Mouse (Mus musculus) gastrocnemius, postnatal 10 days (tissue): ENCODE measurements around the gene Casp14. TPM values are rescaled to one million over a fixed set of nuclear protein-coding genes. Genes with fewer than 3 reads are reported as not detected.
A peak's percentile ranks its signal among the peaks of the same experiment; 100 is the strongest.
"Not testable (repeated sequence)": the region's sequence is repeated elsewhere in the genome, so short reads cannot be mapped to it uniquely, and the experiment has no call there.

ENCODE experiments used
- DNase-seq: peaks from one replicate; pipeline ENCODE4 v3.0.0; 2021; ENCODE audit warnings: mixed read lengths
- long read RNA-seq, 2 experiments: library from polyadenylated mRNA; stranded (forward); transcript quantifications; one replicate each; pipeline ENCODE4 v2.0.0; 2021
- total RNA-seq, 2 experiments: library from RNA; stranded (reverse); gene quantifications; 2 replicates each; pipeline ENCODE4 v1.2.3; 2021

The Casp14 gene
- not detected for total RNA-seq
- long read RNA-seq, experiment 1 = 0 reads
- long read RNA-seq, experiment 2 = 0 reads

DNA sequence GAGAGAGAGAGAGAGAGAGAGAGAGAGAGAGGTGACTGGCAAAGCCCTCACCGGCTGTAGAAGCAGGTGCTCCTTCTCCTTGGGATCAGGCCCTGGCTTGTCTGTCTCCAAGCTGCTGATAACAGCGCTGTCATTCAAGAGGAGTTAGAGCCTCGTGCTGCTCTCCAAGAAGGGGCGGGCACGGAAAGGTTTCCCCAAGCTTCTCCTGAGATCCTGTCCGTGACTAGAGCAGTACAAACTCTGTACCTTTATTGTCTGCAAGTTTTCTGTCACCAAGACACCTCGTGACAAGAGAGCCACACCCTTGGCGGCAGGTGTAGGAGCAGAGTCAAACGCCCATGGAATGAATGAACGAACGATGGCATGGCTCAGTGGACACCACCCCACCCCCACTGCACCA, at the start of gene Casp14:
Gene Casp14, minus strand, starts transcription at position 239 of the 400 bp plus-strand sequence.
- DNase-seq = no peak

DNA sequence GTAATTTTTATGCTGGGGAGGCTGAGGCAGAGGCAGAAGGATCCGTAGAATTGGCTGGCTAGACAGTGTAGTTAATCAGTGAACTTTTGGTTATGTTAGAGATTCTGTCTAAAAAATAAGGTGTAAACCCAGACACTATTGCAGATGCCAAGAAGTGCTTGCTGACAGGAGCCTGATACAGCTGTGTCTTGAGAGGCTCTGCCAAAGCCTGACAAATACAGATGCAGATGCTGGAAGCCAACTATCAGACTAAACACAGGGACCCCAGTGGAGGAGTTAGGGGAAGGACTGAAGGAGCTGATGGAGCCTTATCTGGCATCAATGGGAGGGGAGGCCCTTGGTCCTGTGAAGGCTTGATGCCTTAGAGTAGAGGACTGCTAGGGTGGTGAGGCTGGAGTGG, 47.5 kb upstream of the Casp14 start:
- DNase-seq = no peak

DNA sequence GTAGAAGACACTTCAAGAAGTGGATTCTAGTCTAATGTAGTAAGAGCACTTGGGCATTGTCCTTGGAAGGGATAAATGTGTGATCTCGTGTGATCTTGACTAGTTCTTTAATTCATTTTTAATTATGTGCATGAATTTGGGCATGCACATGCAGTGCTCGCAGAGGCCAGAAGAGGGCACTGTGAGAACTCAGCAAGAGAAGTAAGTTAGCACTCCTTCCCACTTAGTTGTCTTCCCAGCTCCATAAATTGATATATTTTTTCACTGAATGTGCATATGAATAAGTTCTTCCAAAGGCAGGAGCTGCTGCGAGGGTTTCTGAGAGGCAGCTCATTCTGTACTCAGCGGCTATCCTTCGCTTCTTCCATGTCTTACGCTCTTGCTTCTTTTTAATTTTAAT, 37.9 kb upstream of the Casp14 start:
- DNase-seq = peak; percentile 67

DNA sequence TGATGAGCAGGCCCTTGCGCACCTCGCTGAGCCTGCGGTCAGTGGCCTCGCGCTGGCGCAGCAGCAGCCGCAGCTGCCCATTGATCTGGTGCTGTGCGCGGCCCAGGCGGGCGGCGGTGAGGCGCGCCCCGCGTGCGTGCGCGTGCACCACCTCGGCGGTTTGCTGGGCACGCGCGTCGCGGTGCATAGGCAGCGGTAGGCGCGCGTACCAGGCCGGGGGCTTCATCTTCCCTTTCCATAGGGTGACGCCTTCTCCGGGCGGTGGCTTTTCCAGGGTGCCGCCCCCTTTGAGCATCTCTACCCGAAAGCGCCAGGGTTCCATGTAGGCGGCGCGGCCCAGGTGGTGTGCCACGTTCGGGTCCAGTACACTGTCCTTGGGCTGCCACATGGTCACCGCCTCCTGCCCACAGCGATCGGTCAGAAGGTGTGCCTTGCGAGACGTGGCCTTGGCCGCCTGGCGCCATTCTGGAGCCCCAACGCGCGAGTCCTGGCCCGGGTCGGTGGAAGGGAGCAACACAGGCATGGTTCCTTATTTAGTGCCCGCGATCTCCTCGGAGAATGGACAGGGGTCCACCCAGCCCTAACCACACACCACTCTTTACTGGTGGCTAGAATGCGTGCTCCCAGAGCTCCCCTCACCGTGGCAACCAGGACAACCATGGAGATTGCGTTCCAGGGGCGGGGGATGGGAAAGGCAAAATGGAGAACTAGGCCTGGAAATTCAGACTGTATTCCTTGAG, 34.5 kb upstream of the Casp14 start, which contains the start of gene Ccdc105:
Gene Ccdc105, minus strand, starts transcription at position 614 of the 740 bp plus-strand sequence.
- peak; percentile 49 for DNase-seq

DNA sequence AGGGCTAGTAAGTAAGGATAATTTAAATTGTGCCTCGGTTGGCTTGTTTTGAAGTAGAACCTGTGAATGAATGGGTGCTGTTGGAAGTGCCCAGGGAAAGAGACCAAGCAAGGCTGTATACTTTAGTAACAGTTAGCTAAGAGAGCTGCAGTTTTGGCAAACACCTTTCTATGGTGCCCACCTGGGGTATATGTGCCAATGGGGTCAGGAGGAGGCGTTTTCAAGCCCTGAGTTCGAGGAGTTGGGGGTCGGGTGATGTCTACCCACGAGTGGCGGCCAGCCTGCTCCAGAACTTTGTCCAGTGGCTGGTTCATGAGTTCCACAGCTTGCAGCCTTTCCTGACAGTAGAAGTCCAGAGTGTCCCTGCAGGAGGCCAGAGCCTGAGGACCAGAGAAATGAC, 30.9 kb upstream of the Casp14 start:
- no peak for DNase-seq

DNA sequence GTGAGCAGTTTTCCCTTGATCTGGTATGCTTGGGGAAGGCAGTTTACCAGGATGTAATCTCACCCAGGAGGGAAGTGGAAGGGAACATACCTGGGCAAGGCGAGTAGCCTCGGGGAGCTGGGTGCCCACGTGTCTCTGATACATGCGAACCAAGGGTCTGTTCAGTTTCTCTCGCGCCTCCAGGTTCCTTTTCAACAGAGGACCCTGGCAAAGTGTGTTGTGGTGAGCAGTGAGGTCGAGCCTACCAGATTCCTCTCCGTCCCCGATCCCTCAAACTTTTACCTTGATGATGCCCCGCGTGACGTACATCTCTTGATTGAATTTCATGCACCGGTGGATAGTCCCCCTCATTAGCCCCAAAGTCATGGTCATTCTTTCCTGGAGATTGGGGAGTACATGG, 30.1 kb upstream of the Casp14 start:
- no peak for DNase-seq

DNA sequence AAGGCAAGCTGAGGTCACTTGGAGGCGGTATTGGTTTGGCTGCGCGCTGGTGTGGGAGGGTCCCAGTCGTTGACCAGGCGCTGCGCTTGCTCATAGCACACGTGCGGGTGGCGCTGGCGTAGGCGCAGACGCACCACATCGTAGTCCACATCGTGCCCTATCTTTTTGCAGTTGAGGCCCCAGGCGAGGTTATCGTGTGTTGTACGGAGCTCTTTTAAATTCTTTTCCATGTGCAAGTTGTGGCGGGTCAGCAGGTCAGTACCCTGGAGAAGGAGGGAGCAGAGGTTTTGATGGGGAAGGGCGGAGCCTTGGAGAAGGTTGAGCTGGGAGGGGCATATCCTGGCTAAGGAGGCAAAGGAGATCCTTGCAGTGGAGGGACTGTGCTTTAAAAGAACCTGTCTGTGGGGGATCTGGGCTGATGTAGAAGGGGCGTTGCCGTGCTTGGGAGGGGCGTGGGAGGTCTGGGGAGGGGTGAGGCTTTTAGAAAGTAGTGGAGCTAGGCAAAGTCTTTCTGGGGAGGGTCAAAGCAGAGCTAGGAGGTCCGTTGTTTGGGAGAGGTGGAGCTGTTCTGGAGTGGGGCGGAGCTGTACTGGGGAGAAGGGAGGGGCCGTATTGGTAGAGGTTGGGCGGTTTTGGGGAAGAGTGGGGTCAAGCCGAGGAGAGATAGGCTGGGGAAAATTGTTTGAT, 29.1 kb upstream of the Casp14 start:
- peak; percentile 15 for DNase-seq

DNA sequence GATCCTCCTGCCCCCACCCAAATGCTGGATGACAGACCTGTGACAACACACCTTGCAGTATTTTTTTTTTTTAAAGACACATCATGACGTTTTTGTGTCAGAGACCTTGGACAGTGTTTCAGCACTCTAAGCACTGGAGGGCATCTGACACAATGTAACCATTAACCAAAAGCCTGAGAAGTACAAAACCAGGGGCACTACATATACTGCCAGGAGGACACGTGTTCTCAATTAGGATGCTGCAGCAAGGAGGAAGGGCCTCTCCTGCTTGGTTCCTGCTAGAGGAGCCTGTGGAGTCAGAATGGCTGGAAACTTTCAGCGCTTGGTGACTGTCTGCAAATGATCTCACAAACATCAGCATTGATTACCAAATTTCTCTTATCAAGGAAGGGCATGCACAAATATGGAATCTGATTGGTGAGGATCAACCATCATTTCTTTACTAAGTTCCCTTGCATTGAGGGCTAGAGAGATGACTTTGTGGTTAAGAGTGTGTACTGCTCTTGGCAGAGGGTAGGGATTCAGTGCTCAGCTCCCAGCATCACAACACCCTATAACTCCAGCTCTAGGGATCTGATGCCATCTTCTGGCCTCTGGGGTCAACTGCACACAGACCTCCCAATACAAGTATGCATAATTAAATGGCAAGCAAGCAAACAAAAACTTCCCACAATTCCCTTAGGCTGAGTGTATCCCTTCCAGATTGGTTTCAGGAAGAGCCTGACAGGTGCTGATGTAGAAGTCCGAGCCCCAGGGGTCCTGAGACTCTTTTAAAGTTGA, 27.5 kb upstream of the Casp14 start:
- no peak for DNase-seq

DNA sequence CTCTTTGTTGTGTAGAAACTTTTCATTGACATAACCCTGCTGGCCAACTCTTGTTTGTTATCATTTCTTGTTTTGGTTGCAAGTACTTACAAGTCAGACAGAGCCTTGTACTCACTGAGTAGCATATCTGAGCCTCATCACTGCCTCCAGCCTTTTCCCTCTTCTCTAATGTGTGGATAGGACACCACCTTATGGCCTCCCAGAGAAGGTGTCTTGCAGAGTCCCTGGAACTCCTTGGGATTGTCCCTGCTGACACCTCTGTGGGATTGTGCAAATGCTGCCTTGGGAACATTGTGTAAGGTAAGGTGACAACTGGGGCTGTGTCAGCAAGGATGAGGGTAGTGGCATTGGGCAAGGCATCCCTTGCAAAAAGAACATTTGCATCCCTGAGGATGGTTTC, 25.6 kb upstream of the Casp14 start:
- no peak for DNase-seq

DNA sequence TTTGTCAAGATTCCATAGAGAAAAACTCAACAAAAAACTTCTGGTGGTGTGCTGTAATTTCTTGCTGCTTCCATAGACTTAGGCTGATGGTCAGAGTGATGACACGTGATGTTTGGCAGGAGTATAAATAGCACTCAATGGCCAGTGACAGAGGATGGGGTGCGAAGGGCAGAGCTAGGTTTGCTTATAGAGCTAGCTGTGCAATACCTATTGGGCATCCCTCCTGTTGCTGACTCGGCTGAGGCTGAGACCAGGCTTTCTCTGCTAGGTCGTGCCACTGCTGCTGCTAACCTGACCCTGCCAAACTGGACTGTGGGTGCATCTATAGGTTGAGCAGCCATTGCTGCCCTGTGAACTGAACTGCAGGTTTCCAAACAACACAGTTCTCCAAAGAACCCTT, 21.7 kb upstream of the Casp14 start:
- no peak for DNase-seq

DNA sequence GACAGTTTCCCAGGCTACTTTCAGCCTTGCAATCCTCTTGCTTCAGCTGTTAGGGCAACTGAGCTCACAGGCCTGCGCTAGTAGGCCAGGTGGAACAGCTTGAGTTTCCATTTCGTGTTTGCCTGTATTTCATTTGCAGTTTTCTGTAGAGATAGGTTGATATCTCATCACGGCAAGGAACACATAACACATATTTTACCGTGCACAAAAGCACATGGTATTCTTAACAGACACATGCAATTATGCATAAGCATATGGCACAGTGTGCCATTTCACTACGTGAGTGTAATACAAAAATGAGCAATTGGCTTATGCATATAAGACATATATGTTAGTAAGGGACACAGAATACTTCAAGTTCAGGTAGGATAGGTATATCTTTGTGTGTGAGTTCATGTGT, 9.8 kb upstream of the Casp14 start:
- no peak for DNase-seq

DNA sequence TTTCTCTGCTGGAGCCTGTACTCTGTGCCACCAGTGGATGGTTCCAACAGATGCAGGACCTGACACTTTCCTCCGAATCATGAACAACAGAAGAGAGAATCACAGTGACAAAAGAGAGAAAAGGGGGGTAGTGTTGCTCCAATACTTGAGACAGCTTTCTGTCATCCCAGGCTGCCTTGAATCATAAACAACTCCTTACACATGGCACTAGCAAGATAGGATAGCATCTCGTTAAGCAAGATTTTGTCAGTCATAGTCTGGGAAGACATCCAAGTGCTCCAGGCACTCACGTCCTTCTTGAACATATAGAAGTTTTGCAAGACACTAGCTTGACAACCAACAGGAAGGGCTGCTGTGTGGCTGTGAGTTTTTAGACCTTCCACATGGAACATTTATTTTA, 8.9 kb upstream of the Casp14 start:
- no peak for DNase-seq

DNA sequence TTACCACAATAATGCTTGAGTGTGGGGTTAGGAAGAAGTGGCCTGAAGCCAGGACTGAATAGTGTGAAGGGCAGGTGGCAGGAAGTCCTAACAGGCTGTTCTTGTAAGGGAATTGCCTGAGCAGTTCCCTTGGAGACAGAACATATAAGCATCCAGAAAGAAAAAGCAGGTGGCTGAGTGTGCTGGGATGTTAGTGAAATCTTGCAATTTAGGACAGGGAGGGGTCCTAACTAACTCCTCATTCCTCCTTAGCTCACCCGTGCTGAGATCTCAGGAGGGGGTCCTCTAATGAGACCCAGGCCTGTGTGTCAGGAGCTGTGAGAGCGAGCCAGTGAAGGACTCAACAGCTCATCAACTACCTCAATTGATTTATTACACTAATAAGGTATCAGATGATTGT, 5.3 kb upstream of the Casp14 start:
- no peak for DNase-seq

DNA sequence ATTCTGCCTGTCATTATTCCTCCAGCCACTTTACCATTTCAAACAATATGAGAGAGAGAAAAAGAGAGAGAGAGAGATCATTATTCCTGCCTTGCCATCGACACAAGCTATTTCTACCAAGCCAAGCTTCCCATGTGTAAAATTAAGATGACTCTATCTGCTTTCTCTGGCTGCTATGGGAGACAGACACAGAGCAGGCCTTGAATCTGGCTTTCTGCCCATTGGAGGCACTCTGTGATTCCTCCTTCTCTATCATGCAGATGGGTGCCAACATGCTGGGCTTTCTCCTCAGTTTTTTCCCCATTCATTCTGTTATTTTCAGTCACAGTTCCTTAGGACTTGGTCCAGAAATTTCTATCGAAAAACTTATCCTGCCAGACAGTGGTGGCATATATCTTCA, 4.6 kb upstream of the Casp14 start:
- no peak for DNase-seq

DNA sequence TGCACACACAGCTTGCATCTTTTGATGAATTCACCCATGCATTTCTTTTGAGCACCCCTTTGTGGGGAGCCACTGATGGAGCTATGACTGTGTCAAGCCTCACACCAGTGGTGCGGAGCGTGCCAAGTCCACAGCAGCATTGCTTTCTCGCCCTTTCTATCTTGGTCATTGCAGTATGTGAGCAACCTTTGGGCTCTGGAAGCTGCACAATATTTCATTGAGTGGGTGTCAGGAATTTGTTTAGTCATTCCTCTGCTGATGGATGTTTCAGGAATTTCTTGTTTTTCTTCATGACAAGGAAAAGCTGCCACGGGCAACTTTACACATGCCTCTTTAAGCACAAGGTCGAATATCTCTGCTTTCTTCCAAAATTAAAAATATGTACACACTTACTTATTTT, 3.9 kb upstream of the Casp14 start:
- no peak for DNase-seq

DNA sequence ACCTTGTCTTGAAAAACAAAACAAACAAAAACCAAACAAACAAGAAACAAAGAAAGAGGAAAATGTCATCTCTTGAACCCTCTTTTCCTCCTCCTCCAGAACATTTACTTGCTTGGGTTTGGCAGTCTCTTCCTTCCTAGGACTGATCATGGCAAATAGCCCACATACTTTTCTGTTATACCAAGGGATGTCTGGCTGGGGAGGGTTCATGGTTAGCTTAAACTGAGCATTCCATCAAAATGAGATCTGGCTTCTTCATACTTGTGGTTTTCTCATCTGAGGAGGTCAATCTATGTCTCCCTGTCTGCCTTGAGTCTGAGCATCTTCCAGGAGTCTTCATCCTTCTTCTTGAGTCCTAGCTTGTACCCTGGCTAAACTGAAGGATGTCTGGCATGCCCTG, 1.9 kb downstream of the Casp14 start:
- no peak for DNase-seq

DNA sequence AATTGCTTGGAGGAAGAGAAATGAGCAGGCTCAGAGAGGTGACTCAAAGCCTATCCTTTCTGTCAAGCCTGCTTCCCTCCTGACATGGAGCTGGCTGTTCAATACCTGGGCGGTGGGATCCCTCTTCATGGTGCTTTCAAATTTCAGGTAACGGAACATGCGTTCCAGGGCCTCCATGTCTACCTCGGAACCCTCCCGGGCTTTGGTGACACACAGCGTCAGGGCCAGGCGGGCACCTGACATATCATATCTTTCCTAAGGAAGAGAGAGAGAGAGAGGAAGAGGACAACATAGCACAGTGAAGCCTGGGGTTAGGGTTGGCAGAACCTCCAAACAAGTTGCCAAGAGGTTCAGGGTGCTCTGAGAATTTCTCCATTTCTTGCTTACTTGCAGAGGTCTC, 2.9 kb downstream of the Casp14 start:
- DNase-seq = no peak

DNA sequence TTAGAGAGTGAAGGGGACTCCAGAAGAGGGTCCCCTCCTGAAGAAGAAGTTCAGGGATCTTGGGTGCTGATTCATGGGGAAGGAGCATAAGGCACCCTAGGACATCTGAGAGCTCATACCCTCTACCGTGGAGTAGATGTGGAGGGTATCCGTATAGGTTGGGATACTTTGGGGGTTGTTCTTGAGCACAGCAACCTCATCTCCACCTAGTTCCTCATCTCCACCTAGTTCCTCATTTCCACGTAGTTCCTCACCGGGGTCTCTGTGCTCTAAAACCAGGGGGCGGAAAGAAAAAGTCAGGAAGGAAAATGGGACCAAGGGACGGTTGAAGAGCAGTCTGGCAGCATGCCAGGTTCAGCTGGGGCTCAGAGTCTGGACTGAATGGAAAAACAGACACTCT, 4.0 kb downstream of the Casp14 start:
- DNase-seq = no peak

DNA sequence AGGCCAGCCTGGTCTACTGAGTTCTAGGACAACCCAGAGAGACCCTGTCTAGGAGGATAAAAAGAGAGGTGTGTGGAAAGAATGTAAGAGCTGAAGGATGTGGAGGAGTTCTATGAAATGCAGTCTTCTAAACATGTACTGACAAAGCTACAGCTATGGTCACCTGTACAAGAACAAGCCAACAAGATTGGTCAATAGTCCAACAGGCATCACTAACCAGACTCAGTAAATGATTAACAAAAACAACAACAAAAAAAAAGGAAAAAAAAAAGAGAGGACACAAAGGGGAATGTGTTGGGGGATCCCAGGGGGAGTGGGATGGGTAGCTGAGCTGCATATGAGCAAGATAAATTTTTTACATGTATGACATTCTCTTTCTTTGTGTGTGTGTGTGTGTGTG, 7.4 kb downstream of the Casp14 start:
- no peak for DNase-seq

DNA sequence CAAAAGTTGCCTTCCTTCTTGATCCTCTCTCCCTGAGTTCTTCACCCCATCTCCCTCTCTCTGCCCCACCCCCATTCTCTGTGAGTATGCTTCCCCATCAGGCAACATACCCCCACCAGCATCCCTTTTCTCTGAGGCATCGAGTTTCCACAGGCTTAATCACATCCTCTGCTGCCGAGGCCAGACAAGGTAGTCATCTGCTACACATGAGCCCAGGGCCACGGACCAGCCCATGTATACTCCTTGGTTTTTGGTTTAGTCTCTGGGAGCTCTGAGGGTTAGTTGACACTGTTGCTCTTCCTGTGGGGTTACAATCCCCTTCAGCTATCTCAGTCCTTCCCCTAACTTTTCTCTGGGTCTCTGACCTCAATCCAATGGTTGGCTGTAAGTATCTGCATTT, 17.2 kb downstream of the Casp14 start:
- DNase-seq = no peak

DNA sequence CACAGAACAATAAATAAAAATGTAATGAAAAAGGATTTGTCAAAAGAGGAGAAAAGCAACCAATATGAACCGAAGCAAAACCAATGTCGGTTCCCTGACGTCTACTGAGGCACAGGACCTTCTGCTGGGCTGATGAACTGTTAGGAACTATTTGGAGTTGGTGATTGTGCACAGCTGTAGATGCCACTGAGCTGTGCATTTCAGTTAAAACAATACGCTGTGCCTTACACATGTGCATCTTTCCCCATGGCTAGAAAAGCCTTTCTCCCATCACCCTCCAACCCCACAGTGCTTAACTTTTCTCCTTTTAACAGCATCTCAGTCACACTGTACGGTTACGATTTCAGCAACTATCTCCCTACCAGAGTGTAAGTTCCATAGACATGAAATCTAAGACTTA, 28.1 kb downstream of the Casp14 start:
- no peak for DNase-seq

DNA sequence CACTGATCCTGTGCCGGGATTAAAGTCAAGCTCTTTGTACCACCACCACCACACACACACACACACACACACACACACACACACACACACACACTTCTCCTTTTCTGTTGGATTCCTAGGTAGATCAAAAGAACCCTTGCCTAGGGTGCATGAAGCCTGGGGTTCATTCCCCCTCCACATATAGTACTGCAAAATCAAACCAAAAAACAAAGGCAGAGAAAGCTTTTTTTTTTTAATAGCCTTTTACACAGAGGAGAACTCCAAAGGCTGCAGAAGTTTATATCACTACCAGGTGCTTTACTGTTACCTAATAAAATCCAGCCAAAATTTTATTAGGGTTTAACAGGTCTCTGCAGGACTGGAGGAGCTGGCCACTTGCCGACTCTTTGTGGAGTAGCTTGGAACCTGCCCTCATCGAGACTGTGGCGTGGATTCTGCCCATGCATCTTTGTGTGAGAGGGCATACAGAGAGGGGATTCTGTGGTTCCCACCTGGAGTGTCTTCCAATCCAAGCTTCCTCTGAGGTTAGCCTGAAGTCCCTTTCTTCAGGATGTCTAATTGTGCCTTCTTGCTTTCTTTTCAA, 31.0 kb downstream of the Casp14 start:
- no peak for DNase-seq

DNA sequence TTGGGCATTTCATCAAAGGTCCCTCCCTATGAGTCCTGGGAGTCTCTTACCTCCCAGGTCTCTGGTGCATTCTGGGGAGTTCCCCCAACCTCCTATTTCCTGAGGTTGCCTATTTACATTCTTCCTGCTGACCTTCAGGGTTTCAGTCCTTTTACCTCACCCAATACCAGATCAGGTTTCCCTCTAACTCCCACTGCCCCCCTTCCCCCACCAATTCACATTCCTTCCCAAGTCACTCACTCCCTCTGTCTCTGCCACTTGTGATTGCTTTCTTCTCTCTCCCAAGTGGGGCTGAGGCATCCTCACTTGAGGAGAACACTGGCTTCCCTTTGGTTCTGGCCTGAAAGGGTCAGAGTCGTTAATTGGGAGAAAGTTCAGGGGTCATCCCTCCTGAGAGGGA, 48.0 kb downstream of the Casp14 start:
- not testable (repeated sequence) for DNase-seq
